Mouse (Mus musculus) kidney, adult 2 months (tissue): ENCODE measurements at regions not wholly inside any gene's neighbourhood (a gene's known extent, or its start where the extent isn't known, plus 50 kb on each side); places are given as distances from the start of the nearest gene placed in this dataset.

Experiments used
- DNase-seq: peaks from one replicate; pipeline ENCODE4 v3.0.0; 2021
- H3K27ac ChIP-seq: fragments of 200-500 bp; 2 replicates; pipeline ENCODE4 v1.5.1; 2012; ENCODE audit warnings: low read depth, low read length, control low read depth, inconsistent platforms; ENCODE audit not compliant: insufficient read depth
- H3K27me3 ChIP-seq: fragments of 200-500 bp; replicated peaks from 2 replicates; pipeline ENCODE4 v1.6.1; 2012; ENCODE audit warnings: mild to moderate bottlenecking, moderate library complexity, low read length, inconsistent platforms; ENCODE audit not compliant: control insufficient read depth, insufficient read depth
- H3K36me3 ChIP-seq: fragments of 200-500 bp; 2 replicates; pipeline ENCODE4 v1.6.1; 2012; ENCODE audit warnings: mild to moderate bottlenecking, moderate library complexity, low read length, inconsistent platforms; ENCODE audit not compliant: control insufficient read depth, insufficient read depth
- H3K4me1 ChIP-seq: fragments of 200-500 bp; 2 replicates; pipeline ENCODE4 v1.6.1; 2011; ENCODE audit warnings: low read length; ENCODE audit not compliant: control insufficient read depth, insufficient read depth
- H3K4me3 ChIP-seq: fragments of 200-500 bp; 2 replicates; pipeline ENCODE4 v1.5.1; 2011; ENCODE audit warnings: mild to moderate bottlenecking, low read depth, low read length, control low read depth; ENCODE audit not compliant: insufficient read depth
- CTCF ChIP-seq: fragments of 200-500 bp; conservative IDR thresholded peaks from 2 replicates; pipeline ENCODE4 v1.5.1; 2011; ENCODE audit warnings: low read depth, mild to moderate bottlenecking, control low read depth, low read length, moderate library complexity, mixed read lengths; ENCODE audit not compliant: insufficient read depth, insufficient read length
- POLR2A ChIP-seq: fragments of 200-500 bp; IDR thresholded peaks from one replicate; pipeline ENCODE4 v1.6.1; 2011; ENCODE audit warnings: low read depth, low read length, control low read depth
- WGBS: fragments of 180-500 bp; shearing (Covaris S2); methylation state at CpG from one replicate; pipeline ENCODE4 v1.1.7; 2018; 5-methylcytosine and 5-hydroxymethylcytosine counted together

- no peaks in the 10 kb centered on the region for H3K27me3 ChIP-seq
- DNase-seq: peak; percentile 95
- H3K27ac ChIP-seq: no peak overlapping the region
- WGBS: 4% methylated on average over 35 of the region's 35 CpGs
- H3K4me1 ChIP-seq: 0 out of 2 replicates have a peak, but pooled peaks cover 11% of the 10 kb centered on the region
- no peak overlapping the region for H3K4me3 ChIP-seq
- TF ChIP-seq CTCF: no peak
- TF ChIP-seq POLR2A: no peak
- no peaks in the 10 kb centered on the region for H3K36me3 ChIP-seq
These were observed 49.9 kb upstream of the Cstad start for GRCm38 (mm10) chr2:30544782-30545435.
